Mouse (Mus musculus): ENCODE measurements around the gene Gm9844. TPM values are rescaled to one million over a fixed set of nuclear protein-coding genes. Genes with fewer than 3 reads are reported as not detected.

Gene Gm9844
- polyA plus RNA-seq, 2 experiments: 14.2 to 17.1 TPM

DNA sequence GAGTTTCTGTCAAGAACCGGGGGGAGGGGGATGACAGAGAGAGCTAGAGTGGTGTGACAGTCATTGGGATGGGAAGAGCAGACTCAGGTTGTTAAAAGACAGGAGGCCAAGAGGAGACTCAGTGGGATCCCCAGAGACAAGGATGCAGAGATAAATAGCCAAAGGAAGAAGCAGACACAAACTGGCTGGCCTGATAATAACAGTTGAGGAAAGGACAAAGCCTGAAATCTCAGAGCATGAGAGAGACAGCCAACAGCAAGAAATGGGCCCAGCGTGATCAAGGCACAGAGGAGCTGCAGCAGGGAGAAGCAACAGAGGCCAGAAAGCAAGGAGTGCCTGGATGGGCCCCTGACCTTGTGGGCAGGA is 40.2 kb downstream of the Gm9844 start:
- Histone ChIP-seq H3K4me2 (replicated peaks; ENCODE audit: low read depth, low read length, severe bottlenecking) (peak overlapping the region; percentile 67), H3K36me3 (ENCODE audit: control insufficient read depth, insufficient read depth, low read length) (no peaks in the 10 kb centered on the region; the same call in 1 of the 2 replicates), H3K9me3 (ENCODE audit: control insufficient read depth, low read length) (no peaks in the 10 kb centered on the region), H3K9ac (ENCODE audit: low read depth, low read length, severe bottlenecking) (peak overlapping the region; percentile 83), H3K4me3 (replicated peaks; ENCODE audit: low read length) (peak overlapping the region; percentile 85), H3K27ac (replicated peaks; ENCODE audit: low read depth, low read length) (peak overlapping the region; percentile 53), H3K4me1 (ENCODE audit: control insufficient read depth, insufficient read depth, low read length) (peaks cover 27% of the 10 kb centered on the region), H3K27me3 (ENCODE audit: control insufficient read depth, insufficient read depth, low read length) (no peaks in the 10 kb centered on the region)
- ATAC-seq (ENCODE audit: low FRiP score, low read depth) (no peak), DNase-seq (ENCODE audit: low spot score) (no peak)
- no peak for TF ChIP-seq POLR2A (IDR thresholded peaks at IDR 0.05; ENCODE audit: borderline replicate concordance, extremely low read depth, insufficient read depth, insufficient read length)
- WGBS: 62% methylated on average over 2 of the region's 2 CpGs

DNA sequence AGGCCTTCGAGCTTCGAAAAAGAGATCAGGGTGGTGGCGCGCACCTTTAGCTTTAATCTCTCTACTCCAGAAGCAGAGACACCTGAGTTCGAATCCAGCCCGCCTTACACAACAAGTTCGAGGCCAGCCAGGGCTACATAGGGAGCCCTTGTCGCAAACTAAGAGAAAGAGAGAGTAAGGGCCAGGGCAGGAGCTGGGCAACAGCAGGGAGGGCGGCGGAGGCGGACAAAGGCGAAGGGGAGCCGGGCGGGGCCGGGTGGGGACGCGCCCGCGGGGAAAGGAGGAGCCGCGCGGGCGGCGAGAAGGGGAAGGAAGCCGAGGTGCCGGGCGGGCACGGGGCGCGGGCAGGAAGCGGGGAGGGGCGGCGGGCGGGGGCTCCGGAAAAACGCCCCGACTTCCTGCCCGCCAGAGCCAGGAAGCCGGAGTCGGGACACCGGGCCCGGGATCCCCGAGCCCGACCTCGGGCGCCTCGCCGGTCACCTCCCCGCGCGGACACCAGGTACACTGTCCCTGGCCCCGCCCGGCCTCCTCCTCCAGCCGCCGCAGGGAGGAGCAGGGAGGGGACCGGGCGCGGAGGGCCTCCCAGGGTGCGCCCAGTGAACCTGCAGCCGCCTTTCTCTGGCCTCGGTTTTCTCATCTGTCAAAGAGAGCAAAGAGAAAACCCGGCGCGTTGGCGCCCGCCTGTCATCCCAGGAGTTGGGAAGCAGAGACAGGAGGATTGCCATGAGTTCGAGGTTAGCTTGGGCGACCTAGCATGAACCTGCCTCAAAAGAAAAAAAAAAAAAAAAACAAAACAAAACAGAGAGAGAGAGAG is 40.8 kb downstream of the Gm9844 start, which contains the start of gene Arhgef1:
TSS of gene Arhgef1 (plus strand) at position 283 of the 814 bp plus-strand sequence.
- Histone ChIP-seq H3K4me3 (replicated peaks; ENCODE audit: low read length) (peak within 1 kb of the TSS; percentile 85), H3K4me1 (ENCODE audit: control insufficient read depth, insufficient read depth, low read length) (peaks cover 32% of the 10 kb centered on the region), H3K27ac (replicated peaks; ENCODE audit: low read depth, low read length) (peak within 1 kb of the TSS; percentile 53), H3K9ac (ENCODE audit: low read depth, low read length, severe bottlenecking) (peak within 1 kb of the TSS; percentile 83), H3K27me3 (ENCODE audit: control insufficient read depth, insufficient read depth, low read length) (no peaks in the 10 kb centered on the region), H3K9me3 (ENCODE audit: control insufficient read depth, low read length) (no peaks in the 10 kb centered on the region), H3K4me2 (replicated peaks; ENCODE audit: low read depth, low read length, severe bottlenecking) (peak within 1 kb of the TSS; percentile 67), H3K36me3 (ENCODE audit: control insufficient read depth, insufficient read depth, low read length) (peaks cover 4% of the 10 kb centered on the region; the same call in 1 of the 2 replicates)
- TF ChIP-seq POLR2A (IDR thresholded peaks at IDR 0.05; ENCODE audit: borderline replicate concordance, extremely low read depth, insufficient read depth, insufficient read length): 0 out of 2 replicates have a peak, but pooled peaks have one; percentile 12
- WGBS: 7% methylated on average over 41 of the region's 68 CpGs
- ATAC-seq (ENCODE audit: low FRiP score, low read depth) (0 out of 2 replicates have a peak, but pooled peaks have one; percentile 14), DNase-seq (ENCODE audit: low spot score) (peak; percentile 52)

DNA sequence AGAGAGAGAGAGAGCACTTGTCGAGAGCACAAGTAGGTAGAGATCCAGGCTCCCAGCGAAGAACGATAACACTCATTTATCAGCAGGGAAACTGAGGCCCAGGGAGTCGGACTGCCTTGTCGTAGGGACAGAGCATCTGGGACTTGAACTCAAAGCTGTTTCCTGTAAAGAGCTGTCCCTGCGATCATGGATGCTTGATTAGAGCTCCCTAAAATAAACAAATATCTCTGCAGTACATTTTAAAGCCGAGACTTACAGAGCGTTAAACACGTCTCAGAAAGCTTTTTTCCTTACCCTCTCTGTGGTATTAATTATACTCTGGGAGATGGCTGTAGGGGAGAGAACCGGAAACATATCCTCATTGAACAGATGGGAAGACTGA is 41.4 kb downstream of the Gm9844 start:
- Histone ChIP-seq H3K9ac (ENCODE audit: low read depth, low read length, severe bottlenecking) (peak overlapping the region; percentile 83), H3K9me3 (ENCODE audit: control insufficient read depth, low read length) (no peaks in the 10 kb centered on the region), H3K4me3 (replicated peaks; ENCODE audit: low read length) (peak overlapping the region; percentile 85), H3K27me3 (ENCODE audit: control insufficient read depth, insufficient read depth, low read length) (no peaks in the 10 kb centered on the region), H3K4me2 (replicated peaks; ENCODE audit: low read depth, low read length, severe bottlenecking) (peak overlapping the region; percentile 67), H3K4me1 (ENCODE audit: control insufficient read depth, insufficient read depth, low read length) (peaks cover 32% of the 10 kb centered on the region), H3K27ac (replicated peaks; ENCODE audit: low read depth, low read length) (peak overlapping the region; percentile 53; the same call in 1 of the 2 replicates), H3K36me3 (ENCODE audit: control insufficient read depth, insufficient read depth, low read length) (peaks cover 9% of the 10 kb centered on the region; the same call in 1 of the 2 replicates)
- 33% methylated on average over 10 of the region's 10 CpGs for WGBS
- DNase-seq (ENCODE audit: low spot score) (no peak), ATAC-seq (ENCODE audit: low FRiP score, low read depth) (no peak)
- no peak for TF ChIP-seq POLR2A (IDR thresholded peaks at IDR 0.05; ENCODE audit: borderline replicate concordance, extremely low read depth, insufficient read depth, insufficient read length)

DNA sequence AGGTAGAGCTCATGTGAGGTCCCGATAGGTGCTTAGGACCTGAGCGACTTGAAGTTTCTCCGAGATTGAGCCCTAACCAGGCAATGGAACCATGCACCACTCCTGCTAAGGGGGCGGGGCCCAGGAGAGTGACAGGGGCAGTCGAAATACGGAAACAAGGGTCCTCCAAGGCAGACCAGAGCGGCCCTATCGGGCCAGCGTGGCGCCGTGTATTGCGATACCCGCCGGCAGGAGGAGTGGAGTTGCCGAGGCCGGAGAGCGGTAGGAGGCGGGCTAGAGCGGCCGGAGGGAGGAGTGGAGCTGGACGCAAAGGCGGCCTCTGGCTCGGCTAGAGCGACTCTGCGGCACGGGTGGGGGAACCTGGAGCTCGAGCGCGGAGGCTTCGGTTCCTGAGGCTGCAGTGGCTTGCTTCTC is 42.1 kb downstream of the Gm9844 start:
- Histone ChIP-seq H3K4me3 (replicated peaks; ENCODE audit: low read length) (peak overlapping the region; percentile 85), H3K36me3 (ENCODE audit: control insufficient read depth, insufficient read depth, low read length) (peaks cover 16% of the 10 kb centered on the region), H3K9ac (ENCODE audit: low read depth, low read length, severe bottlenecking) (peak overlapping the region; percentile 71), H3K27ac (replicated peaks; ENCODE audit: low read depth, low read length) (peak overlapping the region; percentile 67; the same call in 1 of the 2 replicates), H3K27me3 (ENCODE audit: control insufficient read depth, insufficient read depth, low read length) (no peaks in the 10 kb centered on the region), H3K9me3 (ENCODE audit: control insufficient read depth, low read length) (no peaks in the 10 kb centered on the region), H3K4me2 (replicated peaks; ENCODE audit: low read depth, low read length, severe bottlenecking) (peak overlapping the region; percentile 67), H3K4me1 (ENCODE audit: control insufficient read depth, insufficient read depth, low read length) (peaks cover 32% of the 10 kb centered on the region)
- DNase-seq (ENCODE audit: low spot score) (peak; percentile 97), ATAC-seq (ENCODE audit: low FRiP score, low read depth) (peak; percentile 95)
- TF ChIP-seq POLR2A (IDR thresholded peaks at IDR 0.05; ENCODE audit: borderline replicate concordance, extremely low read depth, insufficient read depth, insufficient read length): 0 out of 2 replicates have a peak, but pooled peaks have one; percentile 10
- WGBS: 0% methylated on average over 27 of the region's 30 CpGs

DNA sequence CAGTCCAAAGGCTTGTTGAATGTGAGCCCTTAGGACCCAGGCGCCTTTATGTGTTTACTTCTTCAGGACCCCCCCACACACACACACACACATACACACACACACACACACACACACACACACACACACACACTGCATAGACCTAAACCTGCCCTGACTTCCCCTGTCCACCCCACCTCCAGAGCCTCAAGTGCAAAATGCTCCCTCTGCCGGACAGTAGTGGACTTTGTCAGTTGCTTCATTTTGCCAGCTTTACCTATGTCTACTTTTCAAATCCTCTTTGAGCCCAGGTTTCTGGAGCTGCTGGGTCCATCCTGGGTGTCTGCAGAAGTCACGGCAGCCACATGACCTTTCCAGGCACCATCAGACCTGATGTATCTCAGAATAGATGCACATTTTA is 42.9 kb downstream of the Gm9844 start:
- Histone ChIP-seq H3K9ac (ENCODE audit: low read depth, low read length, severe bottlenecking) (peak overlapping the region; percentile 71), H3K4me1 (ENCODE audit: control insufficient read depth, insufficient read depth, low read length) (peaks cover 32% of the 10 kb centered on the region), H3K27ac (replicated peaks; ENCODE audit: low read depth, low read length) (peak overlapping the region; percentile 67; the same call in 1 of the 2 replicates), H3K4me3 (replicated peaks; ENCODE audit: low read length) (peak overlapping the region; percentile 85), H3K4me2 (replicated peaks; ENCODE audit: low read depth, low read length, severe bottlenecking) (peak overlapping the region; percentile 67), H3K36me3 (ENCODE audit: control insufficient read depth, insufficient read depth, low read length) (peaks cover 24% of the 10 kb centered on the region), H3K27me3 (ENCODE audit: control insufficient read depth, insufficient read depth, low read length) (no peaks in the 10 kb centered on the region), H3K9me3 (ENCODE audit: control insufficient read depth, low read length) (no peaks in the 10 kb centered on the region)
- DNase-seq (ENCODE audit: low spot score) (peak; percentile 59), ATAC-seq (ENCODE audit: low FRiP score, low read depth) (no peak)
- WGBS: 13% methylated on average over 3 of the region's 3 CpGs
- no peak for TF ChIP-seq POLR2A (IDR thresholded peaks at IDR 0.05; ENCODE audit: borderline replicate concordance, extremely low read depth, insufficient read depth, insufficient read length)
